Mouse (Mus musculus): ENCODE data around the gene Cnot11. TPM values are rescaled to one million over a fixed set of nuclear protein-coding genes. Genes with fewer than 3 reads are reported as not detected.
A peak's percentile ranks its signal among the peaks of the same experiment; 100 is the strongest.

Cnot11 gene
- polyA plus RNA-seq, 1 experiment from 2014 or later: 5.9 TPM

DNA sequence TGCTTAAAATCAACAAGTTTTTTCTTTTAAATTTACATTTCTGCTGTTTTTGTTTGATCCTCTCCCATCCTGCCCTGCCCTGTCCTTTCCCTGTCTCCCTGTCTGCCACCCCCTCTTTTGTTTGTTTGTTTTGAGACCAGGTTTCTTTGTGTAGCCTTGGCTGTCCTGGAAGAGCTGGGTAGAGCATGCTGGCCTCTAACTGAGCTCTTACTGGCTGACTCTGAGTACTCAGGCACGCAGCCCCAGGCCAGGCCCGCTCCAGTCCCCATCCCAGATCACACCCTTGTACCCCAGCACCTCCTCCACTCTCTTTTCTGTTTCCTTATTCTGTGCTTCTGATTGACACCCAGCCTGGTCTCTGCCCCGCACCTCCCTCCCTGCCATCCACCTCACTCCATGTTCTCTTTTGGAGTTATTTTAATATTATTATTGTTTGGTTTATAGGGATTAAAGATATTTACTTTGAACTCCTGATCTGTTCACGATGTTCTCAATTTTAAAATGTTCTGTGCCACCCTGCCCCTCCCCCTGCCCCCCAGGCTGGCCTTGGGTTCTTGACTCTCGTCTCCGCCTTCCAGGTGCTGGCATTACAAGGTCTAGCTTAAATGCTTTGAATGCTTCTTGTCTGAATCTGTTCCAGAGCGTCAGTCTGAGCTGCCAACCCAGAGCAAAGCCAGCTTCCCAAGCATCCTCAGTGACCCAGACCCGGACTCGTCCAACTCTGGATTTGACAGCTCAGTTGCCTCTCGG is 3.0 kb downstream of the Cnot11 start:
- H3K4me1 ChIP-seq (ENCODE audit: insufficient read depth): peaks cover 16% of the 10 kb centered on the region
- H3K36me3 ChIP-seq (replicated peaks; ENCODE audit: insufficient read depth, low read length): peaks cover 37% of the 10 kb centered on the region
- H3K27ac ChIP-seq (ENCODE audit: low read depth): no peak overlapping the region
- no peak overlapping the region for H3K4me2 ChIP-seq (ENCODE audit: low read depth, low read length)
- no peaks in the 10 kb centered on the region; the same call in 1 of the 2 replicates for H3K9me3 ChIP-seq (ENCODE audit: low read length)
- no peak for TF ChIP-seq EP300 (IDR thresholded peaks at IDR 0.05; ENCODE audit: low read depth)
- 0 out of 2 replicates have a peak overlapping the region, but pooled peaks have one; percentile 30 for H3K9ac ChIP-seq (replicated peaks)
- WGBS (ENCODE audit: insufficient replicate concordance): 84% methylated on average over 10 of the region's 10 CpGs
- no peak overlapping the region for H3K4me3 ChIP-seq (ENCODE audit: low read depth, low read length)
- no peak for DNase-seq
- no peaks in the 10 kb centered on the region for H3K27me3 ChIP-seq (ENCODE audit: insufficient read depth, low read length)
- ATAC-seq: no peak

DNA sequence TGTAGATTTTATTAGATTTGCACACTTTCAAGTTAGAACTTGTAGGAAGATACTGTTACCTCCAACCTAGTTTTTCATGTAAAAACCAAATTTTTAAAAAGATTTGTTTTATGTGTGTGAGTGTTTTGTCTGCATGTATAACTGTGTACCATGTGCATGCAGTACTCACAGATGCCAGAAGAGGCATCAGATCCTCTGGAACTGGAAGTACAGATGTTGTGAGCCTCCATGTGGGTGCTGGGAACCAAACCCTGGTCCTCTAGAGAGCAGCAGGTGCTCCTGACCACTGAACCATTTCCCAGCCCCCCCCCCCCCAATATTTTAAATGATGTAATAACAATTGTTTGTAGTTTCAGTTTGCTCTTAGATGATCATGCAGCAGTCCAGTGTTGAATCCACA is 5.8 kb downstream of the Cnot11 start:
- no peak for ATAC-seq
- no peaks in the 10 kb centered on the region; the same call in 1 of the 2 replicates for H3K9me3 ChIP-seq (ENCODE audit: low read length)
- H3K27me3 ChIP-seq (ENCODE audit: insufficient read depth, low read length): no peaks in the 10 kb centered on the region
- no peak for TF ChIP-seq EP300 (IDR thresholded peaks at IDR 0.05; ENCODE audit: low read depth)
- TF ChIP-seq CTCF (IDR thresholded peaks at IDR 0.05; ENCODE audit: low read depth): 0 out of 2 replicates have a peak, but pooled peaks have one; percentile 17
- DNase-seq: no peak
- H3K4me3 ChIP-seq (ENCODE audit: low read depth, low read length): no peak overlapping the region
- H3K4me2 ChIP-seq (ENCODE audit: low read depth, low read length): no peak overlapping the region
- H3K9ac ChIP-seq (replicated peaks): no peak overlapping the region
- H3K27ac ChIP-seq (ENCODE audit: low read depth): no peak overlapping the region
- peaks cover 11% of the 10 kb centered on the region for H3K4me1 ChIP-seq (ENCODE audit: insufficient read depth)
- peaks cover 58% of the 10 kb centered on the region for H3K36me3 ChIP-seq (replicated peaks; ENCODE audit: insufficient read depth, low read length)

DNA sequence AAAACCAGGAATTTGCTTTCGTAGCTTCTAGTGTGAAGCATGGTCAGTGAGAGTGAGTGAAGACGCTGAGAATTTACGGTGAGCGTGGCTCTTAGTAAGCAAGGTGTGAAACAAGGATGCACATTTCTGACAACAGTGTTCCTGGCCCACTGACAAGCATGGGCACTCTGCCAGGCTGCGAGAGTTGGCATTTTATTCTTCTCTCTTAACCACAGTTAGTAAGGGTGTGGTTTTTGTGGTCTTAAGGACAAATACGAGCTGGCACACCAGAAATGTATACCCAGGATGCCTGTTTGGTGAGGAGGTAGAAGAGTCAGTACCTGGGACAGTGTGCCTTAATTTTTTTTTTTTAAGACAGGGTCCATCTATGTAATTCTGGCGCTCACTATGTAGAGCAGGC is 10.8 kb downstream of the Cnot11 start:
- Histone ChIP-seq H3K9ac (replicated peaks) (no peak overlapping the region), H3K9me3 (ENCODE audit: low read length) (no peaks in the 10 kb centered on the region; the same call in 1 of the 2 replicates), H3K27ac (ENCODE audit: low read depth) (no peak overlapping the region), H3K4me1 (ENCODE audit: insufficient read depth) (no peaks in the 10 kb centered on the region), H3K27me3 (ENCODE audit: insufficient read depth, low read length) (no peaks in the 10 kb centered on the region), H3K36me3 (replicated peaks; ENCODE audit: insufficient read depth, low read length) (peaks cover 62% of the 10 kb centered on the region), H3K4me2 (ENCODE audit: low read depth, low read length) (no peak overlapping the region), H3K4me3 (ENCODE audit: low read depth, low read length) (no peak overlapping the region)
- no peak for TF ChIP-seq CTCF (IDR thresholded peaks at IDR 0.05; ENCODE audit: low read depth)
- no peak for TF ChIP-seq EP300 (IDR thresholded peaks at IDR 0.05; ENCODE audit: low read depth)
- 74% methylated on average over 7 of the region's 7 CpGs for WGBS (ENCODE audit: insufficient replicate concordance)
- DNase-seq: no peak
- no peak for ATAC-seq

DNA sequence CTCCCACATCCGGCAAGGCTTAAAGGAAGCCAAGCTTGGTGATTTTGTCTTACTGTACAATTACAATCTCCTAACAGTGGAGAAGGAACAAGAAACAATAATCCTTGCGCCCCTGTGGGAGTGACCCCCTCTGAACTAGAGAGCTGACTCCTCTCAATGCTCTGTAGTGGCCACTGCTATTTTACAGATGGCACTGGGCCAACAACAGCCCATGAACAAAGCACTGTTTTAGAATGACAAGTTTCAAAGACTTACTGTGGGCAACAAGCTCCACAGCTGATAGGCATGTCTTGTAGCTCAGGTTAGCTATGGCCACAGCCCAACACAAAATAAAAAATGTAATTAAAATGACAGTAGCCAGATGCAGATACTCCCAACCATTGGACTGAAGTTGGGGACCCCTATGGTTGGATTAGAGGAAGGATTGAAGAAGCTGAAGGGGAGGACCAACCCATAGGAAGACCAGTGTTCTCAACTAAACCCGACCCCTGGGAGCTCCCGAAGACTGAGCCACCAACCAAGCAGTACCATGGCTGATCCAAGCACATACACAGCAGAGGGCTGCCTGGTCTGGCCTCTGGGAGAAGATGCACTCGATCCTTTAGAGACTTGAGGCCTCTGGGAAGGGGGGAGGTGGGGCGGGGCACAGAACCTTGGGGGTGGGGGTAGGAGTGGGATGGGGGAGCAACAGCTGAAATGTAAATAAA is 11.5 kb downstream of the Cnot11 start:
- ATAC-seq (no peak), DNase-seq (no peak)
- Histone ChIP-seq H3K9me3 (ENCODE audit: low read length) (no peaks in the 10 kb centered on the region), H3K4me1 (ENCODE audit: insufficient read depth) (no peaks in the 10 kb centered on the region), H3K9ac (replicated peaks) (no peak overlapping the region), H3K36me3 (replicated peaks; ENCODE audit: insufficient read depth, low read length) (peaks cover 60% of the 10 kb centered on the region), H3K27ac (ENCODE audit: low read depth) (no peak overlapping the region), H3K27me3 (ENCODE audit: insufficient read depth, low read length) (no peaks in the 10 kb centered on the region), H3K4me2 (ENCODE audit: low read depth, low read length) (no peak overlapping the region), H3K4me3 (ENCODE audit: low read depth, low read length) (no peak overlapping the region)
- 87% methylated on average over 6 of the region's 6 CpGs for WGBS (ENCODE audit: insufficient replicate concordance)
- no peak for TF ChIP-seq CTCF (IDR thresholded peaks at IDR 0.05; ENCODE audit: low read depth)

DNA sequence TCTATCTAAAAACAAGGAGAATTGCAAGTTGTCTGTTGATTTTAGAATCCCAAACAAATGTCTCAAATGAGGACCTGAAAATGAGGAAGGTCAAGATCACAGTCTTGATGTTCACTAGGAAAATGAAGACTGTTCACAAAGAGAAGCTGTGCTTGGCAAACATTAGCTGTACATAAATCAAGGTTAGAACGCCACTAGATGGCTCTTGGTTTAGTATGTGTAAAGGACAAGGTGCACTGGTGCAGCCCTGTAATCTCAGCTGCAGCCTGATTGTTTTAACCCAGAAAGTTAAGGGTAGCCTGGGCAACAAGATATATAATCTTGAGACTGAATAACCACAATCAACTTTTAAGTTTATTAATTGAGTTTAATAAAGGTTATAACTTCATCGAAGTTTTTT is 12.4 kb downstream of the Cnot11 start:
- Histone ChIP-seq H3K4me2 (ENCODE audit: low read depth, low read length) (no peak overlapping the region), H3K9me3 (ENCODE audit: low read length) (no peaks in the 10 kb centered on the region), H3K9ac (replicated peaks) (no peak overlapping the region), H3K27ac (ENCODE audit: low read depth) (no peak overlapping the region), H3K4me3 (ENCODE audit: low read depth, low read length) (no peak overlapping the region), H3K4me1 (ENCODE audit: insufficient read depth) (no peaks in the 10 kb centered on the region), H3K36me3 (replicated peaks; ENCODE audit: insufficient read depth, low read length) (peaks cover 60% of the 10 kb centered on the region), H3K27me3 (ENCODE audit: insufficient read depth, low read length) (no peaks in the 10 kb centered on the region)
- TF ChIP-seq CTCF (IDR thresholded peaks at IDR 0.05; ENCODE audit: low read depth): no peak
- no peak for TF ChIP-seq EP300 (IDR thresholded peaks at IDR 0.05; ENCODE audit: low read depth)
- ATAC-seq: no peak
- WGBS (ENCODE audit: insufficient replicate concordance): 54% methylated on average over 2 of the region's 2 CpGs
- DNase-seq: no peak

DNA sequence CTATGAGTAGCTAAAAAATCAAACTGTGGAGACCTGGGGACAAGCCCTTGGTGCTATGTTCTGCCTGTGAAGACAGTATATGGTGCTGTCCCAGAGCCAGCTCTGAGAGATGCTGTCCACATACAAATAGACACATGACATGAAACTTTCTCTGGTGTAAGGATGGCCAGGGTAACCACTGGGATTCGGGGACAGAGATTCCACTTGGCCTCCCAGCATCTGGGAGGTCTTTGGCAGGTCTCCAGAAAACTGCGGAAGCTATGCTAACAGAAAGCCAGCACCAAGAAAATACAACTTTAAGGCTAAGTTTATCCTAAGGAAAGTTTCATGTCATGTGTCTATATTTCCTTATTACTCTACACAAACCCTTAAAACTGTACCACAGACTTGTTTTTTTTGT is 15.0 kb downstream of the Cnot11 start:
- WGBS (ENCODE audit: insufficient replicate concordance): 81% methylated on average over 2 of the region's 2 CpGs
- Histone ChIP-seq H3K9ac (replicated peaks) (no peak overlapping the region), H3K4me3 (ENCODE audit: low read depth, low read length) (no peak overlapping the region), H3K9me3 (ENCODE audit: low read length) (no peaks in the 10 kb centered on the region), H3K4me2 (ENCODE audit: low read depth, low read length) (no peak overlapping the region), H3K27ac (ENCODE audit: low read depth) (no peak overlapping the region), H3K4me1 (ENCODE audit: insufficient read depth) (no peaks in the 10 kb centered on the region), H3K36me3 (replicated peaks; ENCODE audit: insufficient read depth, low read length) (peaks cover 58% of the 10 kb centered on the region), H3K27me3 (ENCODE audit: insufficient read depth, low read length) (no peaks in the 10 kb centered on the region)
- no peak for TF ChIP-seq EP300 (IDR thresholded peaks at IDR 0.05; ENCODE audit: low read depth)
- TF ChIP-seq CTCF (IDR thresholded peaks at IDR 0.05; ENCODE audit: low read depth): no peak
- DNase-seq (no peak), ATAC-seq (no peak)
